ENCODE assay signal across 8 mouse cellular contexts in genomic region chr3:138053969-138054368, GRCm38 (mm10). TPM values are rescaled to one million over a fixed set of nuclear protein-coding genes. Genes with fewer than 3 reads are reported as not detected.
DNase-seq lines count a peak whose midpoint lies in the region; ATAC-seq and TF ChIP-seq lines count a peak whose summit lies in the region.
"Had no signal": no experiment of that assay in that cellular context is flagged by ENCODE, and none has a peak within 500 bp of the region (broad histone marks: within the 10 kb centered on the region; RNA-seq: fewer than 3 reads in every experiment).

No protein-coding gene starts in this region.

- no peak overlapping the region for H3K9ac ChIP-seq in intestine, postnatal 0 days (ENCODE audit: low read depth, low read length)

- no peak for ATAC-seq in intestine, postnatal 0 days

- H3K4me2 ChIP-seq in intestine, postnatal 0 days (replicated peaks; ENCODE audit: low read depth) = no peak overlapping the region

- TF ChIP-seq CTCF in left cerebral cortex, adult 2 months (IDR thresholded peaks at IDR 0.05) = no peak
- TF ChIP-seq CTCF in intestine, postnatal 0 days (IDR thresholded peaks at IDR 0.05; ENCODE audit: low read depth) = no peak

- H3K27me3 ChIP-seq in intestine, postnatal 0 days (replicated peaks; ENCODE audit: control insufficient read depth, insufficient read depth, low read length) = no peaks in the 10 kb centered on the region

- H3K4me3 ChIP-seq in left cerebral cortex, adult 2 months = no peak overlapping the region
- H3K4me3 ChIP-seq in intestine, postnatal 0 days (ENCODE audit: low read depth, low read length) = no peak overlapping the region

- H3K27ac ChIP-seq in left cerebral cortex, adult 2 months = peak overlapping the region; percentile 28; the same call in 1 of the 2 replicates
- peak overlapping the region; percentile 62 for H3K27ac ChIP-seq in intestine, postnatal 0 days (ENCODE audit: low read depth, low read length)

- H3K36me3 ChIP-seq in intestine, postnatal 0 days (ENCODE audit: control insufficient read depth, insufficient read depth) = no peaks in the 10 kb centered on the region

- 19% methylated on average over 4 of the region's 4 CpGs for WGBS in intestine, postnatal 0 days

- no peaks in the 10 kb centered on the region for H3K9me3 ChIP-seq in intestine, postnatal 0 days (ENCODE audit: control insufficient read depth)

- 0 out of 2 replicates have a peak, but pooled peaks cover 6% of the 10 kb centered on the region for H3K4me1 ChIP-seq in intestine, postnatal 0 days (replicated peaks; ENCODE audit: control insufficient read depth, insufficient read depth, low read length)

- DNase-seq in left cerebral cortex, adult 2 months (ENCODE audit: extremely low spot score in 1 of 2, low spot score in 2 of 2) = no peak
- no peak for DNase-seq in left cerebral cortex, postnatal 36 days (ENCODE audit: low spot score in 2 of 2)
- peak; percentile 31 to 50 for DNase-seq in adrenal gland, postnatal 36 days
- peak; percentile 37 for DNase-seq in gastrocnemius, postnatal 14 days
- DNase-seq in frontal cortex, postnatal 10 days (ENCODE audit: low spot score in 2 of 2) = no peak
- DNase-seq in left cerebral cortex, adult 9 months (ENCODE audit: low spot score in 2 of 2) = no peak
- DNase-seq: kidney, postnatal 25 days had no signal

- intact Hi-C loops in left cerebral cortex, adult 2 months (cut with DNase I) = no loop called here
- intact Hi-C loops in left cerebral cortex, postnatal 36 days (cut with DNase I) = no loop called here
- intact Hi-C loops in gastrocnemius, postnatal 14 days (cut with DNase I; ENCODE audit: low total_unique reads) = no loop called here

RNA-seq across cellular contexts. Expression of gene 1110002E22Rik, which starts 10.9 kb away (rescaled TPM):
- total RNA-seq in left cerebral cortex, adult 2 months (2021) = 1 to 10 TPM; 2.9 to 3.0 TPM
- total RNA-seq in left cerebral cortex, postnatal 36 days (2021) = 1 to 10 TPM; 2.1 to 2.8 TPM
- total RNA-seq in adrenal gland, postnatal 36 days (2021) = under 1 TPM in 1 of 2 experiments, not detected in 1; 0.10 TPM
- total RNA-seq in gastrocnemius, postnatal 14 days (2021) = 100 to 1,000 TPM; 105 to 170 TPM
- 0.07 and 0.08 TPM in 2 replicates for polyA plus RNA-seq in intestine, postnatal 0 days (2015; fragmentation: Nextera tagmentation; extraction: Ambion mirVana)

RNA-seq across cellular contexts. Expression of gene Gm5105, which starts 13.2 kb away (rescaled TPM):
- under 1 TPM; 0.28 to 0.34 TPM for total RNA-seq in left cerebral cortex, adult 2 months (2021)
- total RNA-seq in left cerebral cortex, postnatal 36 days (2021) = under 1 TPM in 1 of 2 experiments, not detected in 1; 0.20 TPM
- not detected for total RNA-seq in adrenal gland, postnatal 36 days (2021)
- 1 to 10 TPM; 1.4 to 1.6 TPM for total RNA-seq in gastrocnemius, postnatal 14 days (2021)
- not detected in 2 replicates for polyA plus RNA-seq in intestine, postnatal 0 days (2015; fragmentation: Nextera tagmentation; extraction: Ambion mirVana)

Comparison
In these comparisons a context has a peak if more than half of its experiments do, and no peak if none do; other contexts are left out.
1. DNase-seq: peak in adrenal gland, postnatal 36 days (2 of 2) and gastrocnemius, postnatal 14 days (single experiment); none in left cerebral cortex, adult 2 months (0 of 2), left cerebral cortex, postnatal 36 days (0 of 2), frontal cortex, postnatal 10 days (0 of 2) and left cerebral cortex, adult 9 months (0 of 2).
2. RNA of gene 1110002E22Rik, which starts 10.9 kb away (total RNA-seq): 105 to 170 TPM in gastrocnemius, postnatal 14 days; 2.9 to 3.0 TPM in left cerebral cortex, adult 2 months, 2.1 to 2.8 TPM in left cerebral cortex, postnatal 36 days and 0.10 TPM in adrenal gland, postnatal 36 days; every median in the first group is over 10 times any median in the second.